Mouse (Mus musculus) myocyte (in vitro differentiated cells): ENCODE results near the gene Ifitm5.

Experiments used
- E2F4 ChIP-seq: IDR thresholded peaks from one replicate; pipeline ENCODE4 v1.6.1; 2011; ENCODE audit warnings: mild to moderate bottlenecking, control low read depth, moderate library complexity; ENCODE audit not compliant: insufficient read depth
- MYOD1 ChIP-seq, 3 experiments: IDR thresholded peaks; one replicate each; pipeline ENCODE4 v1.6.1; 2011; ENCODE audit warnings: control low read depth in 2 of 3, low read depth in 2 of 3, mild to moderate bottlenecking in 2 of 3, moderate library complexity in 1 of 3; ENCODE audit not compliant: insufficient read length in 2 of 3, control insufficient read depth in 1 of 3
- MYOG ChIP-seq, 3 experiments: IDR thresholded peaks; one replicate each; pipeline ENCODE4 v1.6.1; 2011; ENCODE audit warnings: control low read depth in 2 of 3, low read depth in 2 of 3, mild to moderate bottlenecking in 2 of 3; ENCODE audit not compliant: insufficient read length in 2 of 3, control insufficient read depth in 1 of 3, insufficient read depth in 1 of 3
- POLR2A ChIP-seq: IDR thresholded peaks from one replicate; pipeline ENCODE4 v1.6.1; 2011; ENCODE audit warnings: low read depth, mild to moderate bottlenecking, control low read depth, moderate library complexity; ENCODE audit not compliant: insufficient read length
- TCF3 ChIP-seq: IDR thresholded peaks from one replicate; pipeline ENCODE4 v1.6.1; 2011; ENCODE audit warnings: low read depth, control low read depth; ENCODE audit not compliant: insufficient read length

DNA sequence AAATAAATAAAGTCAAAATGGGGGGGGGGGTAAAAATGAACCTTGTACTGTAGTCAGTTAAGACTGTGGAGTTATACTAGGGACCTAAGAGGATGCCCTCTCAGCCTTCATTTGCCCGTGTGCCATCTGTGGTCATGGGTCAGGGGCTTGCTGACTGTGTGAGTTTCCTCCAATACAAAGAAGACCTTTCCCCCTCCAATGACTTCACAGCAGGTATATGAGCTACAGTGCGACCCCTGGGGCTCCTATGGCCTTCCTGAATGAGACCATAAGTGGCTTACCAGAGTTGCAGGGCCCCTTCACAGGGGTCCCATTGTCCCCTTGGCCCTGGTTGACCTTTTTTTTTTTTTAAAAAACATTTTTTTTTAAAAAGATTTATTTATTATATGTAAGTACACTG is 11.3 kb upstream of the Ifitm5 start:
- no peak for TF ChIP-seq E2F4
- no peak for TF ChIP-seq POLR2A
- no peak for TF ChIP-seq MYOG (IDR thresholded peaks at IDR 0.05; ENCODE audit: control insufficient read depth in 1 of 3, insufficient read depth in 1 of 3, insufficient read length in 2 of 3, low read depth in 2 of 3)
- no peak for TF ChIP-seq TCF3
- no peak for TF ChIP-seq MYOD1 (IDR thresholded peaks at IDR 0.05; ENCODE audit: control insufficient read depth in 1 of 3, insufficient read length in 2 of 3, low read depth in 2 of 3)
